18 mouse cellular contexts compared by ENCODE assay signal in the genomic region with DNA sequence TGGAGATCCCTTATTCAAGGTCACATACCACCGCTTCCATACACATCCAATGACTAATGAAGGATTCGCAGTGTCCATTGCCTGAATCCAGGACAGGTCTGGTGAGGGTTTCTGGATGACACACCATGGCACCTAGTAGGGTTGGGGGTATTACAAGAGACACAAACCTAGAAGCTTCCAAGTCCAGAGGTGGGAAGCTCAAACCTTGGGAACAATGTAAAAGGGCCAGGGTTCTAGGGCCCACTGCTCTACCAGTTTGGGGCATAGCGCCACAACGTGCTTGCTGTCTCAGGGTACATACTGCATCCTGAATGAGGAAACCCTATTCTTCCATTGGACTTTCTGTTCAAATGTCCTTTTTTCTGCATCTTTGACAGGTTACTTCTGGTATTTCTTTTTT. TPM values are rescaled to one million over a fixed set of nuclear protein-coding genes. Genes with fewer than 3 reads are reported as not detected.
A peak's percentile ranks its signal among the peaks of the same experiment; 100 is the strongest.
DNase-seq lines count a peak whose midpoint lies in the region; ATAC-seq and TF ChIP-seq lines count a peak whose summit lies in the region.
"Had no signal": no experiment of that assay in that cellular context is flagged by ENCODE, and none has a peak within 500 bp of the region (broad histone marks: within the 10 kb centered on the region; RNA-seq: fewer than 3 reads in every experiment).

No protein-coding gene starts in this region.

- 92% methylated on average over 4 of the region's 4 CpGs for WGBS in heart, embryonic 11.5 days (ENCODE audit: insufficient replicate concordance)
- WGBS in spleen, adult 2 months: 93% methylated on average over 4 of the region's 4 CpGs

- H3ac ChIP-seq in myocyte (ENCODE audit: control insufficient read depth, insufficient read length): no peak overlapping the region

- no peak overlapping the region for H3K4me3 ChIP-seq in heart, embryonic 11.5 days (ENCODE audit: low read depth, low read length)
- H3K4me3 ChIP-seq in spleen, adult 2 months (ENCODE audit: extremely low read depth, insufficient read depth, insufficient read length): no peak overlapping the region
- H3K4me3 ChIP-seq in myocyte: no peak overlapping the region
- H3K4me3 ChIP-seq: embryonic facial prominence, embryonic 13.5 days; forebrain, embryonic 15.5 days; hindbrain, embryonic 13.5 days; intestine, embryonic 15.5 days had no signal

- no peaks in the 10 kb centered on the region for H3K9me3 ChIP-seq in heart, embryonic 11.5 days (replicated peaks; ENCODE audit: control insufficient read depth, low read length)
- H3K9me3 ChIP-seq: forebrain, embryonic 15.5 days; hindbrain, embryonic 13.5 days; intestine, embryonic 15.5 days had no signal

- H3K27ac ChIP-seq in heart, embryonic 11.5 days (ENCODE audit: low read depth, low read length): no peak overlapping the region
- 0 out of 2 replicates have a peak overlapping the region, but pooled peaks have one; percentile 27 for H3K27ac ChIP-seq in spleen, adult 2 months (ENCODE audit: insufficient read depth, low read length)
- H3K27ac ChIP-seq: embryonic facial prominence, embryonic 13.5 days; forebrain, embryonic 15.5 days; hindbrain, embryonic 13.5 days; intestine, embryonic 15.5 days had no signal

- peak; percentile 68 for DNase-seq in heart, adult 11 months
- DNase-seq in spleen, adult 2 months (ENCODE audit: low read depth in 1 of 2, low spot score in 2 of 2): no peak
- no peak for DNase-seq in spleen, postnatal 14 days (ENCODE audit: low spot score in 2 of 2)
- no peak for DNase-seq in adrenal gland, postnatal 4 days (ENCODE audit: low spot score in 2 of 2)
- DNase-seq: adrenal gland, postnatal 10 days; cerebellum, adult 18-20 months; cerebellum, adult 9-11 months; cerebellum, postnatal 36 days; gastrocnemius, postnatal 14 days; heart, postnatal 10 days; heart, postnatal 4 days had no signal

- H3K4me1 ChIP-seq in heart, embryonic 11.5 days (ENCODE audit: control insufficient read depth, insufficient read depth, low read length): no peaks in the 10 kb centered on the region
- peaks cover 13% of the 10 kb centered on the region for H3K4me1 ChIP-seq in spleen, adult 2 months (ENCODE audit: control insufficient read depth, insufficient read depth, insufficient read length)
- H3K4me1 ChIP-seq: embryonic facial prominence, embryonic 13.5 days; forebrain, embryonic 15.5 days; hindbrain, embryonic 13.5 days; intestine, embryonic 15.5 days had no signal

- H3K36me3 ChIP-seq in heart, embryonic 11.5 days (ENCODE audit: control insufficient read depth, insufficient read depth, low read length): peaks cover 13% of the 10 kb centered on the region
- H3K36me3 ChIP-seq in spleen, adult 2 months (ENCODE audit: control insufficient read depth, insufficient read depth, low read length): peaks cover 6% of the 10 kb centered on the region
- peaks cover 30% of the 10 kb centered on the region for H3K36me3 ChIP-seq in myocyte (ENCODE audit: control insufficient read depth, insufficient read depth)

- no peak for TF ChIP-seq CTCF in spleen, adult 2 months (IDR thresholded peaks at IDR 0.05; ENCODE audit: extremely low read depth, insufficient read depth, insufficient read length, insufficient replicate concordance)

- H3K9ac ChIP-seq in heart, embryonic 11.5 days (ENCODE audit: low read depth, low read length): no peak overlapping the region
- H3K9ac ChIP-seq: embryonic facial prominence, embryonic 13.5 days; forebrain, embryonic 15.5 days; hindbrain, embryonic 13.5 days; intestine, embryonic 15.5 days had no signal

- no peak overlapping the region for H3K4me2 ChIP-seq in heart, embryonic 11.5 days
- H3K4me2 ChIP-seq in myocyte (ENCODE audit: low read depth): no peak overlapping the region
- H3K4me2 ChIP-seq: embryonic facial prominence, embryonic 13.5 days; forebrain, embryonic 15.5 days; hindbrain, embryonic 13.5 days; intestine, embryonic 15.5 days had no signal

- no peaks in the 10 kb centered on the region for H3K79me2 ChIP-seq in myocyte (ENCODE audit: control insufficient read depth, insufficient read depth)

- no peak for TF ChIP-seq POLR2A in spleen, adult 2 months (IDR thresholded peaks at IDR 0.05; ENCODE audit: low read depth, low read length)
- TF ChIP-seq POLR2A in myocyte (IDR thresholded peaks at IDR 0.05; ENCODE audit: insufficient read length, low read depth): no peak

- H3K27me3 ChIP-seq in heart, embryonic 11.5 days (ENCODE audit: control insufficient read depth, insufficient read depth, low read length): no peaks in the 10 kb centered on the region
- no peaks in the 10 kb centered on the region for H3K27me3 ChIP-seq in spleen, adult 2 months (ENCODE audit: control insufficient read depth, insufficient read depth, low read length)
- no peaks in the 10 kb centered on the region for H3K27me3 ChIP-seq in myocyte (ENCODE audit: control insufficient read depth, insufficient read depth, insufficient read length)
- H3K27me3 ChIP-seq: embryonic facial prominence, embryonic 13.5 days; forebrain, embryonic 15.5 days; hindbrain, embryonic 13.5 days; intestine, embryonic 15.5 days had no signal

- ATAC-seq in heart, embryonic 11.5 days (replicated peaks; ENCODE audit: insufficient number of reproducible peaks, low FRiP score, low TSS enrichment): no peak
- ATAC-seq: forebrain, embryonic 15.5 days; intestine, embryonic 15.5 days had no signal

TF ChIP-seq in myocyte, 11 proteins besides CTCF, POLR2A, EP300 and RAD21:
- no peak for TF ChIP-seq MYOD1 (IDR thresholded peaks at IDR 0.05; ENCODE audit: control insufficient read depth in 1 of 3, insufficient read length in 2 of 3, low read depth in 2 of 3)
- TF ChIP-seq POLR2AphosphoS2 (IDR thresholded peaks at IDR 0.05; ENCODE audit: insufficient read length, low read depth): peak; percentile 82
- no peak for TF ChIP-seq CEBPB (IDR thresholded peaks at IDR 0.05; ENCODE audit: insufficient read depth, poor library complexity, severe bottlenecking)

RNA-seq across cellular contexts. Expression of gene Fndc7, which starts 8.8 kb away (rescaled TPM):
- polyA plus RNA-seq in heart, embryonic 11.5 days (2014; fragmentation: Nextera tagmentation; extraction: Ambion mirVana): not detected in 2 replicates
- 1.7 and 2.0 TPM in 2 replicates for polyA plus RNA-seq in spleen, adult 2 months (2012; rRNA removed)
- polyA plus RNA-seq in myocyte (2012; fragmentation: generic; extraction: Trizol): 0.26 TPM
- 1 to 10 TPM; 1.5 to 1.7 TPM for total RNA-seq in adrenal gland, postnatal 4 days (2021)
- polyA plus RNA-seq: forebrain, embryonic 15.5 days had no signal

RNA-seq across cellular contexts. Expression of gene Prpf38b, which starts 12.9 kb away (rescaled TPM):
- 53.8 and 56.4 TPM in 2 replicates for polyA plus RNA-seq in heart, embryonic 11.5 days (2014; fragmentation: Nextera tagmentation; extraction: Ambion mirVana)
- polyA plus RNA-seq in spleen, adult 2 months (2012; rRNA removed): 61.4 and 111 TPM in 2 replicates
- 19.0 TPM for polyA plus RNA-seq in myocyte (2012; fragmentation: generic; extraction: Trizol)
- 10 to 100 TPM; 80.4 to 83.0 TPM for total RNA-seq in adrenal gland, postnatal 4 days (2021)

RNA-seq across cellular contexts. Expression of gene Henmt1, which starts 41.0 kb away (rescaled TPM):
- polyA plus RNA-seq in heart, embryonic 11.5 days (2014; fragmentation: Nextera tagmentation; extraction: Ambion mirVana): 0.16 and 0.41 TPM in 2 replicates
- polyA plus RNA-seq in spleen, adult 2 months (2012; rRNA removed): 0.33 and 0.54 TPM in 2 replicates
- polyA plus RNA-seq in myocyte (2012; fragmentation: generic; extraction: Trizol): not detected
- total RNA-seq in adrenal gland, postnatal 4 days (2021): under 1 TPM in 1 of 2 experiments, not detected in 1; 0.20 TPM
- total RNA-seq: adrenal gland, postnatal 10 days; gastrocnemius, postnatal 14 days; heart, postnatal 10 days; heart, postnatal 4 days had no signal
- polyA plus RNA-seq: heart, embryonic 14.5 days had no signal

RNA-seq across cellular contexts. Expression of gene Gm9857, which starts 41.6 kb away (rescaled TPM):
- not detected in 2 replicates for polyA plus RNA-seq in heart, embryonic 11.5 days (2014; fragmentation: Nextera tagmentation; extraction: Ambion mirVana)
- polyA plus RNA-seq in spleen, adult 2 months (2012; rRNA removed): not detected in 2 replicates
- not detected for polyA plus RNA-seq in myocyte (2012; fragmentation: generic; extraction: Trizol)
- total RNA-seq in adrenal gland, postnatal 4 days (2021): not detected
- total RNA-seq: adrenal gland, postnatal 10 days; gastrocnemius, postnatal 14 days; heart, postnatal 10 days; heart, postnatal 4 days had no signal
- polyA plus RNA-seq: embryonic facial prominence, embryonic 13.5 days; heart, embryonic 14.5 days; hindbrain, embryonic 13.5 days; intestine, embryonic 15.5 days had no signal

RNA-seq across cellular contexts. Expression of gene Stxbp3, which starts 58.3 kb away (rescaled TPM):
- polyA plus RNA-seq in heart, embryonic 11.5 days (2014; fragmentation: Nextera tagmentation; extraction: Ambion mirVana): 27.8 and 29.2 TPM in 2 replicates
- 6.0 and 6.9 TPM in 2 replicates for polyA plus RNA-seq in spleen, adult 2 months (2012; rRNA removed)
- polyA plus RNA-seq in myocyte (2012; fragmentation: generic; extraction: Trizol): 11.9 TPM
- total RNA-seq in adrenal gland, postnatal 4 days (2021): 10 to 100 TPM; 48.6 to 51.5 TPM
